Mouse (Mus musculus): Measurements from ENCODE around the gene Neu4. TPM values are rescaled to one million over a fixed set of nuclear protein-coding genes. Genes with fewer than 3 reads are reported as not detected.
A peak's percentile ranks its signal among the peaks of the same experiment; 100 is the strongest.
"Not testable (repeated sequence)": the region's sequence is repeated elsewhere in the genome, so short reads cannot be mapped to it uniquely, and the experiment has no call there.

The Neu4 gene
- polyA plus RNA-seq, 1 experiment from 2014 or later = not detected

GRCm38 (mm10) chr1:94057401-94057800 is 37.1 kb downstream of the Neu4 start:
- no peaks in the 10 kb centered on the region for H3K27me3 ChIP-seq (replicated peaks; ENCODE audit: low read depth, poor library complexity, severe bottlenecking)
- H3K9me3 ChIP-seq = no peaks in the 10 kb centered on the region
- H3K27ac ChIP-seq (replicated peaks) = no peak overlapping the region
- no peak overlapping the region for H3K4me3 ChIP-seq
- 88% methylated on average over 2 of the region's 2 CpGs for WGBS
- DNase-seq (ENCODE audit: low spot score) = peak; percentile 4
- H3K4me1 ChIP-seq = no peaks in the 10 kb centered on the region
- H3K36me3 ChIP-seq (replicated peaks) = no peaks in the 10 kb centered on the region

- not testable (repeated sequence) for H3K27ac ChIP-seq (replicated peaks); H3K4me3 ChIP-seq; H3K4me1 ChIP-seq; H3K36me3 ChIP-seq (replicated peaks); DNase-seq (ENCODE audit: low spot score); H3K9me3 ChIP-seq; H3K27me3 ChIP-seq (replicated peaks; ENCODE audit: low read depth, poor library complexity, severe bottlenecking)
- 79% methylated on average over 1 of the region's 1 CpGs for WGBS
Observed at GRCm38 (mm10) chr1:94058281-94058680, 38.0 kb downstream of the Neu4 start.

GRCm38 (mm10) chr1:94074756-94075155 is 54.5 kb downstream of the Neu4 start:
- no peaks in the 10 kb centered on the region for H3K4me1 ChIP-seq
- H3K4me3 ChIP-seq = no peak overlapping the region
- DNase-seq (ENCODE audit: low spot score) = no peak
- H3K36me3 ChIP-seq (replicated peaks) = no peaks in the 10 kb centered on the region
- H3K9me3 ChIP-seq = no peaks in the 10 kb centered on the region
- H3K27ac ChIP-seq (replicated peaks) = no peak overlapping the region
- H3K27me3 ChIP-seq (replicated peaks; ENCODE audit: low read depth, poor library complexity, severe bottlenecking) = no peaks in the 10 kb centered on the region
- 91% methylated on average over 6 of the region's 6 CpGs for WGBS

- Histone ChIP-seq H3K4me3 (no peak overlapping the region), H3K27me3 (replicated peaks; ENCODE audit: low read depth, poor library complexity, severe bottlenecking) (peaks cover 10% of the 10 kb centered on the region; the same call in 1 of the 2 replicates), H3K27ac (replicated peaks) (no peak overlapping the region), H3K4me1 (no peaks in the 10 kb centered on the region), H3K9me3 (no peaks in the 10 kb centered on the region), H3K36me3 (replicated peaks) (no peaks in the 10 kb centered on the region)
- no peak for DNase-seq (ENCODE audit: low spot score)
- WGBS = 53% methylated on average over 1 of the region's 1 CpGs
Observed at GRCm38 (mm10) chr1:94076702-94077101, 56.5 kb downstream of the Neu4 start.

Other genes starting within 250 kb of the Neu4 start
- 280 and 291 TPM in 2 replicates for gene Dtymk, start 218.5 kb upstream of the Neu4 start, polyA plus RNA-seq (2016; fragmentation: Nextera tagmentation; extraction: Ambion mirVana)
- gene Ing5, start 216.5 kb upstream of the Neu4 start, polyA plus RNA-seq (2016; fragmentation: Nextera tagmentation; extraction: Ambion mirVana) = 26.3 and 27.2 TPM in 2 replicates
- 15.0 and 15.7 TPM in 2 replicates for gene D2hgdh, start 195.5 kb upstream of the Neu4 start, polyA plus RNA-seq (2016; fragmentation: Nextera tagmentation; extraction: Ambion mirVana)
- gene Gal3st2, start 159.1 kb upstream of the Neu4 start, polyA plus RNA-seq (2016; fragmentation: Nextera tagmentation; extraction: Ambion mirVana) = not detected in 2 replicates
- not detected in 2 replicates for gene Gal3st2b, start 102.1 kb upstream of the Neu4 start, polyA plus RNA-seq (2016; fragmentation: Nextera tagmentation; extraction: Ambion mirVana)
- not detected in 2 replicates for gene Gal3st2c, start 29.9 kb upstream of the Neu4 start, polyA plus RNA-seq (2016; fragmentation: Nextera tagmentation; extraction: Ambion mirVana)
- not detected in 2 replicates for gene Pdcd1, start 32.1 kb downstream of the Neu4 start, polyA plus RNA-seq (2016; fragmentation: Nextera tagmentation; extraction: Ambion mirVana)

All from embryonic facial prominence, embryonic 10.5 days (tissue).